Mouse (Mus musculus): ENCODE results near the gene Rapgef4.

The Rapgef4 gene

GRCm38 (mm10) chr2:72230545-72230944 is 249.5 kb downstream of the Rapgef4 start:
- no peak for DNase-seq (ENCODE audit: low spot score)

GRCm38 (mm10) chr2:72234085-72234484 is 253.0 kb downstream of the Rapgef4 start:
- no peak for DNase-seq (ENCODE audit: low spot score)

GRCm38 (mm10) chr2:72234943-72235342 is 253.9 kb downstream of the Rapgef4 start:
- DNase-seq (ENCODE audit: low spot score) = peak; percentile 85

- peak; percentile 34 for DNase-seq (ENCODE audit: low spot score)
These were observed 254.4 kb downstream of the Rapgef4 start for GRCm38 (mm10) chr2:72235361-72235901.

- no peak for DNase-seq (ENCODE audit: low spot score)
These were observed 257.4 kb downstream of the Rapgef4 start for GRCm38 (mm10) chr2:72238421-72238820.

GRCm38 (mm10) chr2:72238925-72239324 is 257.9 kb downstream of the Rapgef4 start:
- DNase-seq (ENCODE audit: low spot score) = no peak

- DNase-seq (ENCODE audit: low spot score) = no peak
These were observed 258.4 kb downstream of the Rapgef4 start for GRCm38 (mm10) chr2:72239456-72239855.

- no peak for DNase-seq (ENCODE audit: low spot score)
These were observed 259.0 kb downstream of the Rapgef4 start for GRCm38 (mm10) chr2:72239993-72240392.

GRCm38 (mm10) chr2:72240691-72241090 is 259.7 kb downstream of the Rapgef4 start:
- no peak for DNase-seq (ENCODE audit: low spot score)

GRCm38 (mm10) chr2:72241714-72242472 is 260.9 kb downstream of the Rapgef4 start:
- no peak for DNase-seq (ENCODE audit: low spot score)

- DNase-seq (ENCODE audit: low spot score) = no peak
These were observed 262.1 kb downstream of the Rapgef4 start for GRCm38 (mm10) chr2:72242910-72243675.

- DNase-seq (ENCODE audit: low spot score) = no peak
These were observed 264.6 kb downstream of the Rapgef4 start for GRCm38 (mm10) chr2:72245631-72246030.

- no peak for DNase-seq (ENCODE audit: low spot score)
These were observed 265.3 kb downstream of the Rapgef4 start for GRCm38 (mm10) chr2:72246376-72246775.

GRCm38 (mm10) chr2:72247819-72248218 is 266.8 kb downstream of the Rapgef4 start:
- no peak for DNase-seq (ENCODE audit: low spot score)

GRCm38 (mm10) chr2:72252510-72253505 is 271.8 kb downstream of the Rapgef4 start:
- no peak for DNase-seq (ENCODE audit: low spot score)

GRCm38 (mm10) chr2:72253882-72254281 is 272.8 kb downstream of the Rapgef4 start:
- DNase-seq (ENCODE audit: low spot score) = no peak

- DNase-seq (ENCODE audit: low spot score) = no peak
These were observed 274.0 kb downstream of the Rapgef4 start for GRCm38 (mm10) chr2:72254813-72255582.

GRCm38 (mm10) chr2:72260704-72261103 is 279.7 kb downstream of the Rapgef4 start:
- DNase-seq (ENCODE audit: low spot score) = no peak

- DNase-seq (ENCODE audit: low spot score) = no peak
These were observed 281.9 kb downstream of the Rapgef4 start for GRCm38 (mm10) chr2:72262814-72263480.

- no peak for DNase-seq (ENCODE audit: low spot score)
These were observed 286.4 kb downstream of the Rapgef4 start for GRCm38 (mm10) chr2:72267390-72267789.
